Mouse (Mus musculus) left cerebral cortex, adult 2 months (tissue): Measurements from ENCODE around the gene Slc9b1. TPM values are rescaled to one million over a fixed set of nuclear protein-coding genes. Genes with fewer than 3 reads are reported as not detected.

Source experiments
- DNase-seq, 2 experiments: peaks; one replicate each; pipeline ENCODE4 v3.0.0; 2021 to 2022; ENCODE audit warnings: low spot score in 2 of 2, mixed read lengths in 1 of 2; ENCODE audit errors: extremely low spot score in 1 of 2
- H3K27ac ChIP-seq: fragments of 200-600 bp; 2 replicates; pipeline ENCODE4 v1.8.1; 2022
- H3K4me3 ChIP-seq: fragments of 200-600 bp; 2 replicates; pipeline ENCODE4 v1.8.1; 2022
- CTCF ChIP-seq: fragments of 200-600 bp; IDR thresholded peaks from 2 replicates; pipeline ENCODE4 v1.8.1; 2022; ENCODE audit warnings: antibody characterized with exemption, mild to moderate bottlenecking, moderate library complexity
- intact Hi-C: fragments of 180-260 bp; cut with DNase I; formaldehyde crosslinking; loops from one replicate; pipeline ENCODE4 v1.15.1; 2025
- total RNA-seq, 2 experiments: library from RNA; stranded (reverse); gene quantifications; 2 replicates each; pipeline ENCODE4 v1.2.3; 2021

Slc9b1 gene
- total RNA-seq, 2 experiments from 2014 or later: 0.52 TPM; not detected in 1

DNA sequence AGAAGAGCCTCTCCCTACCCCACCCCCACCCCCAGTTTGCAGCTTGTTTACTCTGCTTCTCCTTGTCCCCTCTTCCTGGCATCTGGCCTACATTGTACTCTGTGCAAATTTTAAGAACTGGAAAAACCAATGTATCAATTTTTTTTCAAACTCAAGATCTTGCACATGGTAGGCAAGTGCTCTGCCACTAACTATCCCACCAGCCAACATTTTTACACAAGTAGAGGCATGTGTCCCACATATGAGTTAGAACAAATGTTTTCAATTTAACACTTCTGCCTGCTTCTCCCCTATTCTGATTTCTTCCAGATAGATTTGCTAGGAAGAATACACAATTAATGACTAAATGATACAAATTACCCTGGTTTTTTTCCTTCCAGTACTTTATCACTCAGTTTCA is 49.3 kb downstream of the Slc9b1 start:
- H3K27ac ChIP-seq: no peak overlapping the region
- TF ChIP-seq CTCF: no peak
- no peak overlapping the region for H3K4me3 ChIP-seq
- DNase-seq: no peak
- intact Hi-C loops: no loop called here

DNA sequence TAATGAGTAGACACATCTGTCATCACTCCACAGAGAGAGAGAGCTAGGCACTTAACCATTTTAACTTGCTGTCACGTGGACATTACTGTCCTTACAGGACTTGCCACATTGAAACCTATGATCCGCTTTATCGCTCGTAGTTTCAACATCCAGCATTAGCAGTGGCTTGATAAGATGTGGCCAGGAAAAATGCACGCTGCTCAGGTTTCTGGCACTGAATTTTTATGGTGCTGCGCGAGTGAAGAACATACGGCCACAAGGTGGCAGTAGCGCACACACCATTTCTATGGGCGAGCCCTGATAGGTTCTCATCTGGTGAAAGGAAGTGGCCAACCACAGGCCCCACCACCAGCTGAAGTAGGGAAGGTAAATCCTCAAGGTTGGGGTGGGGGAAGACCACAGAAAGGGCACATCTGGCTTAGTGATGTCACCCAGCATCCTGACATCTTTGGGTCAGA is 54.4 kb downstream of the Slc9b1 start:
- DNase-seq: peak; percentile 79 to 84
- TF ChIP-seq CTCF: peak; percentile 89
- intact Hi-C loops: loop anchor here (1.0 to 5.0 kb wide), 5 partner anchors 37 to 329 kb away; partner anchors contain the start of gene Ube2d3
- no peak overlapping the region for H3K4me3 ChIP-seq
- no peak overlapping the region for H3K27ac ChIP-seq

DNA sequence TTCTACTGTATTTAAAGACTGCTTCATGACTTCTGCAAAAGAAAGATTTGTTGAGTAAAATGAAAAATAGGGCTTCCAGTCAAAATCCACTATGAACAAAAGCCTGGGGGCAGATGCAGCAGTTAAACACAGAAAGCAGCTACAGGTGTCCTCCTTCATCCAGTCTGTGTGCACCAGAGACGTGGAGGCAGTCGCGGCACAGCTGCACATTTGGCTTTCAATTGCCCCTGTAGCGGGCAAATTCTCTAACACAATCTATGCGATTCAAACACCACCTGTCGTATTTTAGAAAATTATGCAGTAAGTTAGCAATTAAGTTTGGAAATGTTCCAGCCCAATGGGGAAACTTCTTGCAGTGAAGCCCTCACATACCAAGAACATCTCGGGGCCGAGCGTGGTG is 55.4 kb downstream of the Slc9b1 start:
- no peak for TF ChIP-seq CTCF
- no peak for DNase-seq

DNA sequence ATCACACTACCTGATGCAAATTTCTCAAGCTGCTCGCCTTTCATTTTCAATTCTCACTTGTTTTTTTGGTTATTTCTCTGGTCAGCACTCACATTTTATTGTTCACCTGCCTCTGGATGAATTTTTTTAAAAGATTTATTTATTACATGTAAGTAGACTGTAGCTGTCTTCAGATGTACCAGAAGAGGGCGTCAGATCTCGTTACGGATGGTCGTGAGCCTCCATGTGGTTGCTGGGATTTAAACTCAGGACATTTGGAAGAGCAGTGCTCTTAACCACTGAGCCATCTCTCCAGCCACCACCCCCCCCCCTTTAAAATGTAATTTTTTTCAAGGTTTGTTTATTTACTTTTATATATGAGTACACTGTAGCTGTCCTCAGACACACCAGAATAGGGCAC is 56.0 kb downstream of the Slc9b1 start:
- no peak; the same call in 1 of the 2 replicates for TF ChIP-seq CTCF
- DNase-seq: no peak
- Histone ChIP-seq H3K4me3 (no peak overlapping the region), H3K27ac (no peak overlapping the region)
- intact Hi-C loops: loop anchor here (2.0 to 5.0 kb wide), 4 partner anchors 35 to 178 kb away; partner anchors contain the start of gene Ube2d3

More for the DNA sequence above, 55.4 kb downstream of the Slc9b1 start:
- intact Hi-C loops: loop anchor here (2.0 to 5.0 kb wide), 4 partner anchors 36 to 179 kb away; partner anchors contain the start of gene Ube2d3
- Histone ChIP-seq H3K27ac (no peak overlapping the region), H3K4me3 (no peak overlapping the region)

DNA sequence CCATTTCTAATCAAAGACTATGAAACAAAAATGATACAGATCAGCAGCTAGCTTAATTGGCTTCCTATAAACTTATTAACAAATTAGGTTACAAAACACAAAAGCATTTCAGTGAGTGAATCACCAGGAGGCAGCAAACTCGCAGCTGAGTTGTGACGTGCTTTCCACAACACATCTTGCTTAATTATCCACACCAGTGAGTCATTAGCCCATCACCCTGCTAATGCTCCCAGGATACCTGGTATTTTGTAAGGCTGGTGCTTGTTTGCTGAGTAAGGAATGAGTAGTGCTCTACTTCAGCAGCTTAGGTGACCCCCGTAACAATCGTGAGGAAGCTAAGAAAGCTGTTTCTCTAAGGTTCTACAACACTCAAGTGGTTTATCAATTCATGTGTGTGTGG is 56.8 kb downstream of the Slc9b1 start:
- no peak overlapping the region for H3K4me3 ChIP-seq
- DNase-seq: no peak
- intact Hi-C loops: loop anchor here (5.0 kb wide), 2 partner anchors 112 to 178 kb away; no protein-coding TSS in a partner anchor
- no peak overlapping the region for H3K27ac ChIP-seq
- no peak; the same call in none of the 2 replicates for TF ChIP-seq CTCF

DNA sequence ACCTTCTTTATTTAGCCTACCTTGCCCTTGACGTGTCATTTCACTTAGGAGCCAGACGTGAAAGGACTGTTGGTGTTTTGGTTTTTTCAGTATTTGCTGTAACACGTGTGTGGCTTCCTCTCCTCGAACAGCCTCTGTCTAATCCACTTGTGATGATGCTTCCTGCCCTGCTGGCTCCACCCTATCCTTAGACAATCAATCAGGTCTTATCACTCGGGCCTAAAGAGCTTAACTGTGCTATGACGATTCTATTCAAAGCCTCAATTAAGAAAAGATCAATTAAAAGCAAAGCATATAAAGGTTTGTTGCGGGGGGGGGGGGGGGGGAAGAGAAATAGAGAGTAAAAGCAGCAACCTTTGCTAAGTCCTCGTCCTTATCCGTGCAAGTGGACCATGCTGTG is 59.5 kb downstream of the Slc9b1 start:
- no peak for DNase-seq
- Histone ChIP-seq H3K4me3 (no peak overlapping the region), H3K27ac (no peak overlapping the region)
- no peak for TF ChIP-seq CTCF
- intact Hi-C loops: no loop called here

DNA sequence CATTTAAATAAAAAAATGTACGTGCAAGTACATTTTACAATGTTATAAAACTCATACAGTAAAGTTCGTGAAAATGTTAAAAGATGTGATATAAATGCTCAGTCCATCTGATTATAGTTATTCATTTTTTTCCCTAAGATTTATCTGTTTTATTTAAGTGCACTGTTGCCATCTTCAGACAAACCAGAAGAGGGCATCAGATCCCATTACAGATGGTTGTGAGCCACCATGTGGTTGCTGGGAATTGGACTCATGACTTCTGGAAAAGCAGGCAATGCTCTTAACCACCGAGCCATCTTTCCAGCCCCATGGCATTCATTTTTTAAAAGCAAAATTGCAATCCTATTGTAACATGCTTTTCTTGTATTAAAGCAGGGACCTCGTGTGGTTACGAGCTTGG is 61.4 kb downstream of the Slc9b1 start:
- Histone ChIP-seq H3K27ac (no peak overlapping the region), H3K4me3 (no peak overlapping the region)
- DNase-seq: no peak
- intact Hi-C loops: no loop called here
- peak; percentile 25 for TF ChIP-seq CTCF

DNA sequence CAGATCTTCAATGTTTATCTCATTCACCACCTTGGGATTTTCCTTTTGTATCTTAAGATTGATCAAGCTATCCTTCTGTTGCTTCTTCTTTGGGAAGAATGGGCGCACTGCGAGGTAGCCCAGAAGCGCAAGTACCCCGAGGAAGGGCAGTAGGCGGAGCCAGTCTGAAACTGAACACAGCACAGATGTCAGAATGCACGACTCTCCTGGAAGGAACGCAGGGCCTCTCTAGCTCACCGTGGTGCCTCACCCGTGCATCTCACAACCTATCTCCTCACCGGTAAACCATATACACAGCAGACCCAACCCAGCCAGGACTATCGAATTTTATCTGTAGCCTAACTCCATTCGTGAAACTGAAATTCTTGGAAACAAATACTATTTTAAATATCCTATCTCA is 63.2 kb downstream of the Slc9b1 start:
- intact Hi-C loops: no loop called here

DNA sequence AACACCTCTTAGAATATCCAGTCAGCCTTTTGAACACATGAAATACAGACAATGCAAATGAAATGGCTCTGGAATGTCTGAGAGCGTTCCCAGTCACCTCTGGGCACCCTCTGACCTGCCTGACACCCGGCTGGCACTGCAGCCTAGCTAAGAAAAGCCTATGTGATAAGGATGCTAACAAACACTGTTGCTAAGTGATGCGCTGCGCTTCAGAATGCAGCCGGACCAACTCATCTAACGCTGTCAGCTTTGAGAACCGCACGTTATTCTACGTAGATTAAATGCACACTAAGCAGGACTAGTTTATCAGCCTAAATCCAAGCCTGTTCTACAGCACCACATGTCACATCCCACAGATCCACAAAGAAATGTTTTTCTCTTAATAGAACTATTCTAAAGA is 64.0 kb downstream of the Slc9b1 start:
- DNase-seq: no peak
- Histone ChIP-seq H3K4me3 (no peak overlapping the region), H3K27ac (no peak overlapping the region)
- intact Hi-C loops: no loop called here
- TF ChIP-seq CTCF: no peak

More for the DNA sequence above, 63.2 kb downstream of the Slc9b1 start:
- no peak overlapping the region for H3K27ac ChIP-seq
- TF ChIP-seq CTCF: no peak
- H3K4me3 ChIP-seq: no peak overlapping the region
- DNase-seq: no peak

DNA sequence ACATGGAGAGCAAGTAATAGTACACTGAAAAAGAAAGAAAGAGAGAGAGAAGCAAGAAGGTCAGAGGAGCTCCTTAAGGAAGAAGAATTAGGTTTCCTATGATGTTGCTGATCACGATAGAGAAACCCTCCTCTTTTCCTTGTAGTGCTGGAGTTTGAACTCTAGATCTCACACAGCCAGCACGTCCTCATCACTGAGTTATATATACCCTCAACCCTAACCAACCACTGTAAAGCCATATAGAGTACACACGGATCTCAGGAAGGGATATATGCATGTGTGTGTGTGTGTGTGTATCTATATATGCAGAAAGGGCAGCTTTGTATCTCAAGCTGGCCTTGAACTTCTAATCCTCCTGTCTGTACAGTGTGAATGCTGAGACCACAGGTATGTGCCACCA is 69.4 kb downstream of the Slc9b1 start:
- no peak for TF ChIP-seq CTCF
- H3K4me3 ChIP-seq: no peak overlapping the region
- no peak overlapping the region for H3K27ac ChIP-seq
- intact Hi-C loops: no loop called here
- no peak for DNase-seq

DNA sequence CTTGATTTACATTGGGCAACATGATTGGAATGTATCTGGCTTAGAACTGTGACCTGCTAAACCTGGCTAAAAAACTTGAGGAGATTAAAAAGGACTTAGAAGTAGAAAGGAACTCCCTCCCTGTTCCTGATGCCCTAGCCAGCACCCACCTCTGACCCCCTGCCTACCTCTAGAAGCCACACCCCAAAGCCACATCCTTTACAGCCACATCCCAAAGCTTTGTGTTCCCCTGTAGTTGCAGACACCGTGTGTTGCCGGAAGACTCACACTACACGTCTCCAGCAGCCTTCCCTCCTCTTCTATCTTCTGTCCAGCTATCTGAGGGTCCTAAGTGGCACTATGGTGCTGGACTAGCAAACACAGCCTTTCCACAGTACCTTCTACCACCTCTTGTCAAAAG is 70.0 kb downstream of the Slc9b1 start:
- H3K27ac ChIP-seq: no peak overlapping the region
- TF ChIP-seq CTCF: no peak
- H3K4me3 ChIP-seq: no peak overlapping the region
- DNase-seq: no peak
- intact Hi-C loops: no loop called here

DNA sequence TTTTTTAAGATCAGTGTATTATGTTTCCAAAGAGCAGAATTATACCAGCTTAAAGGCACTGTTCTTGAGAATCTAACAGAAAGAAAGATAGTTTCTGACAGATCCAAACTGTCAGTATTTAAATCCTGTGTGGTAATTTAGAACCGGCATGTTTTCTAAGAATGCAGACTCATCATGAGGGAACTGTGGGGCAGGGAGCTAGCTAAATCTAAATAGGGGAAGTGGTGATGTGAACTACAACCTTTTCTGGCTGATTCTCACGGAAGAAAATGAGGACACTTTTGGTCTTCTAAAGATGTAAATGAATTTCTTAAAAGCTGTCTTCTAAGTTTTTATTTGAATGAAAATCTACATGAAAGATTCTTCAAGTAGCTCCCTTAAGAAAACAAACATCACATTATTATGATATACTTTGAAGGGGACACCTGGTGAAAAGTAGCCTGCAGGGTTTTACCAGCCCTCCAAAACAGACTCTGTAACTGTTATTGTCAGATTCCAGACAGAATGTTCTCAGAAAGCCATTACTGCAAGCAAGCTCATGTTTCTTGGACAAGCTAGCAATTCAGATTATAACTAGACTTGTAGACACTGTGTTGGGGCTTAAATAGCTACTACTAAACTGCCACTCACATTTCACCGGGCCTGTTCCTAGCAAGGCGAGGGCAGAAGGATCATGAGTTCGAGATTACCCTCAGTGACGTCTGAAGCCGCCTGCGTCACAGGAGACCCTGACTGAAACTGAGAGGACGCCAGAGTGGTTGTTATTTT is 72.9 kb downstream of the Slc9b1 start:
- no peak for DNase-seq
- no peak overlapping the region for H3K4me3 ChIP-seq
- intact Hi-C loops: no loop called here
- TF ChIP-seq CTCF: no peak
- H3K27ac ChIP-seq: no peak overlapping the region

DNA sequence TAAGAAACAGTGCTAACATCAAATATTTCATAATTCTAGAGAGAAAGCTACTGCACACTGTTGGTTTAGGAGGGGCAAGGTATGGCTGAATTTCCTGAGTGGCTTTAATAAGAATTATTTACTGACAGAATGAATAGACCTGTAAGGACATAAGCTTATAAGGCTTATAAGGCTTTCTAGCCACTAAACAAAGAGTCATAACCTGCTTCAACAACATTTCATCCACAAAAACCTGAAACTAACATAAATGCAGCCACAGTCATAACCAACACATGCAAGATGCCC is 73.4 kb downstream of the Slc9b1 start:
- Histone ChIP-seq H3K4me3 (no peak overlapping the region), H3K27ac (no peak overlapping the region)
- TF ChIP-seq CTCF: no peak
- DNase-seq: no peak
- intact Hi-C loops: no loop called here
